Mouse (Mus musculus): ENCODE measurements around the gene Asphd1.

Asphd1 gene

GRCm38 (mm10) chr7:126897390-126898101 is 51.8 kb downstream of the Asphd1 start:
- DNase-seq (ENCODE audit: extremely low read depth, insufficient read length, low spot score), result no peak

GRCm38 (mm10) chr7:126896912-126897311 is 52.5 kb downstream of the Asphd1 start:
- DNase-seq (ENCODE audit: extremely low read depth, insufficient read length, low spot score), result no peak
